Mouse (Mus musculus) forebrain, postnatal 0 days (tissue): ENCODE measurements around the gene 5730409E04Rik. TPM values are rescaled to one million over a fixed set of nuclear protein-coding genes. Genes with fewer than 3 reads are reported as not detected.

Experiments used
- ATAC-seq: fragments of 200-750 bp; cut with Nextera tagmentation; 2 replicates; pipeline ENCODE4 v1.8.0; 2017; ENCODE audit warnings: mild to moderate bottlenecking, moderate library complexity
- DNase-seq: peaks from one replicate; pipeline ENCODE4 v3.0.0-alpha.2; 2015
- H3K27ac ChIP-seq: fragments of 300-500 bp; sonication (generic); 2 replicates; pipeline ENCODE4 v1.5.1; 2014; ENCODE audit warnings: low read depth, mild to moderate bottlenecking, antibody characterized with exemption, low read length, moderate library complexity, mixed read lengths
- H3K27me3 ChIP-seq: fragments of 300-500 bp; sonication (generic); 2 replicates; pipeline ENCODE4 v1.6.1; 2014; ENCODE audit warnings: mild to moderate bottlenecking, low read length, mixed read lengths; ENCODE audit not compliant: insufficient read depth
- H3K36me3 ChIP-seq: fragments of 300-500 bp; sonication (generic); 2 replicates; pipeline ENCODE4 v1.6.1; 2014; ENCODE audit warnings: mild to moderate bottlenecking, moderate library complexity; ENCODE audit not compliant: insufficient read depth
- H3K4me1 ChIP-seq: fragments of 300-500 bp; sonication (generic); 2 replicates; pipeline ENCODE4 v1.6.1; 2014; ENCODE audit warnings: antibody characterized with exemption; ENCODE audit not compliant: insufficient read depth
- H3K4me2 ChIP-seq: fragments of 300-500 bp; sonication (generic); 2 replicates; pipeline ENCODE4 v1.6.1; 2014; ENCODE audit warnings: low read depth, mild to moderate bottlenecking, moderate library complexity
- H3K4me3 ChIP-seq: fragments of 300-500 bp; sonication (generic); 2 replicates; pipeline ENCODE4 v1.5.1; 2014; ENCODE audit warnings: low read depth, low read length, mixed read lengths
- H3K9ac ChIP-seq: fragments of 300-500 bp; sonication (generic); 2 replicates; pipeline ENCODE4 v1.6.1; 2014; ENCODE audit warnings: mild to moderate bottlenecking
- H3K9me3 ChIP-seq: fragments of 300-500 bp; sonication (generic); 2 replicates; pipeline ENCODE4 v1.6.1; 2016; ENCODE audit warnings: low read length
- CTCF ChIP-seq: sonication (generic); IDR thresholded peaks from 2 replicates; pipeline ENCODE4 v1.5.1; 2016; ENCODE audit warnings: antibody characterized with exemption, control low read depth, low read depth
- WGBS: fragments of 180-500 bp; shearing (Covaris S2); extraction: QIAGEN DNeasy Blood & Tissue Kit; methylation state at CpG from one replicate; pipeline ENCODE4 v1.1.7; 2014; 5-methylcytosine and 5-hydroxymethylcytosine counted together
- microRNA-seq, 2 experiments: library from miRNA; unstranded; fragments of <30 nt; microRNA quantifications; one replicate each; pipeline ENCODE4; 2016
- polyA plus RNA-seq: library from polyadenylated mRNA; unstranded; fragments of >200 nt; fragmentation: Nextera tagmentation; extraction: Ambion mirVana; gene quantifications from 2 replicates; pipeline ENCODE4 v1.2.1, GENCODE M21; 2015
- total RNA-seq: library from RNA; depleted of rRNA; stranded (reverse); fragments of >200 nt; gene quantifications from 2 replicates; pipeline ENCODE4 v1.2.3, GENCODE M21; 2014; rRNA removed

Gene 5730409E04Rik
- total and polyA plus RNA-seq, 2 experiments from 2014 or later, result 19.0 to 38.2 TPM

DNA sequence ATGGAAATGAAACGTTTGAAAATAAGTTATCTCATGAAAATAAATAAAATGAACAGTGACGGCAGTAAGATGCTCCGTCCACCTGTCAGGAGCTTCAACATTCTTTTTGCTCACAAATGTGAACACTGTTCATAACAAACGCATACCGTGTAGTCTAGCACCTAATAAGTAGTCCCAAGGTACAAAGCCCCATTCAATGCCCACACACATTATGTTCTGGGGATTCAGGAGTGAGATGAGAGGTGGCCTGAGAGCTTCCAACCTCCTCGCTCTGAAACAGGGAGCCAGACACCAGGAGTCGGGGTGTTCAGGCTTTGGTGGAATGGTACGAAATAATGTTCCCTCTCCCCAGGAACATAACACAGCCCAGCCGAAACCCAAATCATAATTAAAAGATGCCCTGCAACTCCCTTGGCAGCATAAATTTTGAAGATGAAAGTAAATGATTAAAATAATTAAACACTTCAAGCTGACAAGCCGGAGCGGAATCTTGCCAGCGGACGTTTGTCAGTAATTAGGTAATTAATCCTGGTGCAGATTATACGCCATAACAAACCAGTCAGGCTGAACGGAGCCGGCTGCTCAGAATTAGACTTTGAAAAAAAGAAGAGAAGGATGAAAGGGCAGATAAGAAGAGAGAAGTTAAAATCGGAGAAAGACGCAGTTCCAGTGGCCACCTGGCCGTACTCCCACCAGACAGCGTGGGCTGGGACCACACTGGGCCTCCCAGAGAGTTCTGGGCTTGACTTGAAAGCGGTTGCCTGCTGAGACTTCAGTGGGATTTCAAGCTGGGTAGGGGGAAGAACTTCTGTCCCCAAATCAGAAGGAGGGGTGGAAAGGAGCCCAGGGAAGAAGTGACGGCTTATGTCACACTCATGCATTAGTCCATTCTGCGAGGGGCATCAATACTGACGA, 38.6 kb downstream of the 5730409E04Rik start:
- ATAC-seq (peak; percentile 27; the same call in 1 of the 2 replicates), DNase-seq (peak; percentile 73)
- Histone ChIP-seq H3K9ac (no peak overlapping the region), H3K36me3 (no peaks in the 10 kb centered on the region), H3K4me1 (peaks cover 3% of the 10 kb centered on the region; the same call in 1 of the 2 replicates), H3K9me3 (no peaks in the 10 kb centered on the region), H3K27me3 (no peaks in the 10 kb centered on the region; the same call in 1 of the 2 replicates), H3K27ac (peak overlapping the region; percentile 29; the same call in 1 of the 2 replicates), H3K4me2 (peak overlapping the region; percentile 6; the same call in 1 of the 2 replicates), H3K4me3 (no peak overlapping the region)
- 10% methylated on average over 24 of the region's 24 CpGs for WGBS
- no peak for TF ChIP-seq CTCF

DNA sequence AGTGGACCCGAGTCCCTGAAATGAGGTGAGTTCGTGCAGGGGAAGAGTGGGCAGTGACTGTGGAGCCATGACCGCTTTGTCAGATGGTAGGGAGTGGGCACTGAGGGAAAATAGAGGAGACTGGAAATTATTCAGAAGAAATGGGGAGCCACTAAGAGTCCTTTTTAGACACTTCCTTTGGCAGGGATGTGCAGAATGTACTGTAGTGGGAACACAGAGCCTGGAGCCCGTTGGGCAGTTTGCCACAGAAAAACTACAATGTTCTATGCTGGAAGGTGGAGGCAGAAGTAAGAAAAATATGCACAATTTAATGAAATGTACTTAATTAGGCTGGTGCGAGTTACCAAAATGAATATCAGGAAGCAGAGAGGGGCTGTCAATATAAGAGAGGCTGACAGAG, 43.5 kb downstream of the 5730409E04Rik start:
- WGBS, result 77% methylated on average over 5 of the region's 5 CpGs
- Histone ChIP-seq H3K27me3 (no peaks in the 10 kb centered on the region), H3K4me3 (no peak overlapping the region), H3K36me3 (no peaks in the 10 kb centered on the region), H3K27ac (no peak overlapping the region), H3K4me1 (peaks cover 3% of the 10 kb centered on the region; the same call in 1 of the 2 replicates), H3K4me2 (no peak overlapping the region), H3K9ac (no peak overlapping the region), H3K9me3 (no peaks in the 10 kb centered on the region)
- DNase-seq (no peak), ATAC-seq (no peak)
- no peak for TF ChIP-seq CTCF

DNA sequence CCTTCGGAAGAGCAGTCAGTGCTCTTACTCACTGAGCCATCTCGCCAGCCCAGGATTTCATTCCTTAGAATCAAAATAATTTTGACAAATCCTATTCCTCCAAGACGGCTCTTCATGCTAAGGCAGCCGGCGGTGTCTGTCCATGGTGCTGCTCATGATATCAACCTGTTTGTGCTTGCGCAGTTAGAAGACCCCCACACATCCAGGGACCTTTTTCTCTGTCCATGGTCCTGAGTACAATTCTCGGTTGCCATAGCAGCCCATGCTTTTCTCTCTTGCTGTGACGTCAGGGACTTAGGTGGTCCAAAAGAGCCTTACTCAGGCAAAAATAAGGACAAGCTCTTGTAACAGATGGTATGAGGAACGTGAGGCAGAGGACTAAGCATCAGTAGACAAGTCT, 45.7 kb downstream of the 5730409E04Rik start:
- no peaks in the 10 kb centered on the region for H3K36me3 ChIP-seq
- TF ChIP-seq CTCF, result no peak
- H3K4me1 ChIP-seq, result no peaks in the 10 kb centered on the region
- no peaks in the 10 kb centered on the region for H3K9me3 ChIP-seq
- DNase-seq (peak; percentile 35), ATAC-seq (peak; percentile 58)
- H3K9ac ChIP-seq, result no peak overlapping the region
- H3K27me3 ChIP-seq, result no peaks in the 10 kb centered on the region
- H3K27ac ChIP-seq, result no peak overlapping the region
- H3K4me3 ChIP-seq, result no peak overlapping the region
- H3K4me2 ChIP-seq, result no peak overlapping the region
- WGBS, result 22% methylated on average over 9 of the region's 9 CpGs

DNA sequence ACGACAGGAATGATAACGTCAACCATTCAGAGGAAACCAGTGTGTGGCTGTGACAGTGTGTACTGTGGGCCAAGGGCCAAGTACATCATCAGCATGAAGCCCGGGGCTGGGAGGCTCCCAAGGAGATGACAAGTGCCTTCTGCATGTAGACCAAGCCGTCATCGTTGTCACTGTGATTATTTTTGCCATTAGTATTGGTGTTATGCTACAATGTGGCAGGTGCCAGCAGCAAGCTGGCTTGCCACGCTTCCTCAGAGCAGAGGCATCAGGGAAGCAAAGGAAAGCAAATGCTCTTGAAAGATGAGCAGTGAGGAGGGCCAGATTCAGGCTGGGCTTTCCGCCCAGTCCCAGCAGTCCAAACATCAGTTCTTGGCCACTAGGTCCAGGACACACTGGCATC, 51.6 kb downstream of the 5730409E04Rik start:
- no peak overlapping the region for H3K9ac ChIP-seq
- H3K4me2 ChIP-seq, result no peak overlapping the region
- ATAC-seq, result peak; percentile 84
- no peaks in the 10 kb centered on the region for H3K36me3 ChIP-seq
- H3K4me1 ChIP-seq, result no peaks in the 10 kb centered on the region
- no peak overlapping the region for H3K4me3 ChIP-seq
- WGBS, result 49% methylated on average over 7 of the region's 7 CpGs
- TF ChIP-seq CTCF, result no peak
- peak; percentile 71 for DNase-seq
- no peak overlapping the region for H3K27ac ChIP-seq
- no peaks in the 10 kb centered on the region for H3K27me3 ChIP-seq
- no peaks in the 10 kb centered on the region for H3K9me3 ChIP-seq

Small RNA genes lying within 50 kb of the gene (microRNA-seq; reads per million reads assigned to microRNA genes)
- 0 to 0.49 reads per million in 2 experiments for gene Mir7119

Other genes with a start within 250 kb of the 5730409E04Rik start
- gene Ago3, start 180.3 kb upstream of the 5730409E04Rik start, total RNA-seq, result 7.3 and 11.4 TPM in 2 replicates
- gene Ago3, start 180.3 kb upstream of the 5730409E04Rik start, polyA plus RNA-seq, result 9.6 and 13.2 TPM in 2 replicates
- 33.2 and 35.7 TPM in 2 replicates for gene Ago1, start 141.2 kb upstream of the 5730409E04Rik start, total RNA-seq
- gene Ago1, start 141.2 kb upstream of the 5730409E04Rik start, polyA plus RNA-seq, result 4.5 and 4.7 TPM in 2 replicates
- gene Ago4, start 76.3 kb upstream of the 5730409E04Rik start, total RNA-seq, result 10.1 and 11.6 TPM in 2 replicates
- 2.3 and 3.1 TPM in 2 replicates for gene Ago4, start 76.3 kb upstream of the 5730409E04Rik start, polyA plus RNA-seq
- gene Clspn, start 52.9 kb upstream of the 5730409E04Rik start, total RNA-seq, result 3.5 and 4.2 TPM in 2 replicates
- gene Clspn, start 52.9 kb upstream of the 5730409E04Rik start, polyA plus RNA-seq, result 2.3 and 3.0 TPM in 2 replicates
- 185 and 187 TPM in 2 replicates for gene Psmb2, start 67.8 kb downstream of the 5730409E04Rik start, total RNA-seq
- gene Psmb2, start 67.8 kb downstream of the 5730409E04Rik start, polyA plus RNA-seq, result 497 and 510 TPM in 2 replicates
- gene Tfap2e, start 126.4 kb downstream of the 5730409E04Rik start, total RNA-seq, result 1.1 TPM in 2 replicates
- 0.86 and 0.93 TPM in 2 replicates for gene Tfap2e, start 126.4 kb downstream of the 5730409E04Rik start, polyA plus RNA-seq
- 308 and 339 TPM in 2 replicates for gene Ncdn, start 143.6 kb downstream of the 5730409E04Rik start, total RNA-seq
- 205 and 223 TPM in 2 replicates for gene Ncdn, start 143.6 kb downstream of the 5730409E04Rik start, polyA plus RNA-seq
- gene AU040320, start 143.7 kb downstream of the 5730409E04Rik start, total RNA-seq, result 33.4 and 35.7 TPM in 2 replicates
- gene AU040320, start 143.7 kb downstream of the 5730409E04Rik start, polyA plus RNA-seq, result 27.4 and 33.5 TPM in 2 replicates